Mouse (Mus musculus): ENCODE measurements at regions not wholly inside any gene's neighbourhood (a gene's known extent, or its start where the extent isn't known, plus 50 kb on each side); places are given as distances from the start of the nearest gene placed in this dataset.

GRCm38 (mm10) chr11:112204561-112204960, 577.5 kb upstream of the Sox9 start:
- no peak overlapping the region for H3K4me3 ChIP-seq
- no peaks in the 10 kb centered on the region for H3K36me3 ChIP-seq (replicated peaks)
- H3K27ac ChIP-seq (replicated peaks): no peak overlapping the region
- H3K9me3 ChIP-seq: no peaks in the 10 kb centered on the region
- H3K27me3 ChIP-seq (replicated peaks; ENCODE audit: low read depth, poor library complexity, severe bottlenecking): peaks cover 7% of the 10 kb centered on the region
- H3K4me1 ChIP-seq: peaks cover 7% of the 10 kb centered on the region
- 65% methylated on average over 2 of the region's 2 CpGs for WGBS
- DNase-seq (ENCODE audit: low spot score): no peak

DNA sequence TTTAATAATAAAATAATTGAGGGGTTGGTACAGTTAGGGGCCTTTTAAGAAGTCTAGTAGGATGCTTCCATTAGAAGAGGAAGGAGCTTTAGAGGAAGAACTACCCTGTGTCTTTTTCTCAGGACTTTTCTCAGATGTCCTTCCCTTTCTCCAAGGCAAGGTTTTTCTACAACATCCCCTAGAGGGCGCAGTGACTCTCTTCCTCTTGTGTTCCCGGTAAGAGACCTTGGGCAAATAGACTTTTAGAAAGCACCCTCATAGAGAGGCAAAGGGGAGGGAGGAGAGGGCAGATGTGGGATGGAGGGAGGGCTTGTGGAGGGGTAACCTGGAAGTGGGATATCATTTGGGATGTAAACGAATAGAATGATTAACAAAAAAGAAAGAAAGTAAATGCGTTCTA, 572.6 kb upstream of the Sox9 start:
- no peak overlapping the region for H3K4me3 ChIP-seq
- H3K9me3 ChIP-seq: no peaks in the 10 kb centered on the region
- peaks cover 2% of the 10 kb centered on the region for H3K4me1 ChIP-seq
- peaks cover 3% of the 10 kb centered on the region; the same call in 1 of the 2 replicates for H3K27me3 ChIP-seq (replicated peaks; ENCODE audit: low read depth, poor library complexity, severe bottlenecking)
- H3K27ac ChIP-seq (replicated peaks): no peak overlapping the region
- H3K36me3 ChIP-seq (replicated peaks): no peaks in the 10 kb centered on the region
- 30% methylated on average over 4 of the region's 4 CpGs for WGBS
- DNase-seq (ENCODE audit: low spot score): peak; percentile 51

DNA sequence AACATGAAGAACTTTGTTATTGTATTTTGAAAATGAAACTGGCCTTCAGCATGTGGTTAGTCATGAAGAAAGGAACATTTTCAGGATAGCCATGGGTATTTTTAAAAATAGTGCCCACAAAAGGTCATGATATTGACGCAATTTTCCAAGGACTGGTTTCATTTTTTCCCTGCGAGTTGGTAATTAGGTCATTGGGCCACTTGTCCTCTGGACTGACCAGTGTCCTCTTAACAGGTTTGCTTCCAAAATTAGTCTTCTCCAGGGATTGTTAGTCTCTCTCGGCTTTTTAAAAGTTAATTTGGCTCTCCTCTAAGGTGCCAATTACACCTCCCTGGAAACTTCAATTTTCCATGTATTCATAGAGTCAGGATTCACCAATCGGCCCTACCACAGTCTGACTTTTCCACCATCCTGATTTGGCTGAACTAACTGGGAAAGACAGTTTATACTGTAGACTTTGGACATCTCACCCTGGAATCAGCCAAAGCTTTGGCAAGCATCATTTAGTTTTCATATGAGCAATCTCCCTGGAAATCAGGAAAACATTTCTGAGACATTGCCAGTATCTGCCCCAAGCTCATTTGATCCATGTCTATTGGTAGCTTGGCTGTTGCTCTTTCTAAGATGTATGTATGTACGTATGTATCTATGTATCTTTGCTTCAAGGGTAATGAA, 562.8 kb upstream of the Sox9 start:
- Histone ChIP-seq H3K4me3 (no peak overlapping the region), H3K27ac (replicated peaks) (no peak overlapping the region), H3K4me1 (no peaks in the 10 kb centered on the region), H3K9me3 (no peaks in the 10 kb centered on the region), H3K27me3 (replicated peaks; ENCODE audit: low read depth, poor library complexity, severe bottlenecking) (no peaks in the 10 kb centered on the region), H3K36me3 (replicated peaks) (no peaks in the 10 kb centered on the region)
- 86% methylated on average over 5 of the region's 5 CpGs for WGBS
- no peak for DNase-seq (ENCODE audit: low spot score)

DNA sequence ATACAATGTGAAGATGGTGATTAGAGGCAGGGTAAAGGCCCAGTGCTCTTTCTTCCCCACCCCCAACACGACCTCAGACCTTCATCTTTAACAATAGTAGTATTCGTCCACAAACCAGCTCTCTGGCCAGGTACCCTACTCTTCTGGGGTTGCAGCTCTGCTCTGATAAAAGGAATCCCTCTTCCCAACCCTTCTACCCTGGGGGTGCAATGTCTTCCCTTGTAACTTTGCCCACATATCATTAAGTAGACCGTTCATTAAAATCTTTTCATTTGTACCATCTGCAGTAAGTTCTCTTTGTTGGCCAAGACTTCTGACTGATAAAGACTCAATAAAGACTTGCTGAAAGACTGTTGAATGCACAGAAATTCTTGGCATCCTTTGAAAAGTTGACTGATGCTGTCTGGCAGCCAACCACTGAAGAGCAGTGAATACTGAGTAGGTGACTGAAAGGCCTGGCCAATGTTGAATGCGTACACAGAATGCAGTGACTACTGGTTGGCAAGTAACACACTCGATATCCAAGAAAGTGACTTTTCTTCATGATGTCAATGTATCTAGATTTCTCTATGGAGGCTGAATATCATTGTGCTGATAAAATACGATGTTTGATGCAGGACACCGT, 547.4 kb upstream of the Sox9 start:
- H3K27me3 ChIP-seq (replicated peaks; ENCODE audit: low read depth, poor library complexity, severe bottlenecking): no peaks in the 10 kb centered on the region
- no peak overlapping the region for H3K4me3 ChIP-seq
- no peak for DNase-seq (ENCODE audit: low spot score)
- WGBS: 91% methylated on average over 7 of the region's 7 CpGs
- no peaks in the 10 kb centered on the region for H3K36me3 ChIP-seq (replicated peaks)
- H3K27ac ChIP-seq (replicated peaks): no peak overlapping the region
- no peaks in the 10 kb centered on the region for H3K9me3 ChIP-seq
- peaks cover 10% of the 10 kb centered on the region for H3K4me1 ChIP-seq

GRCm38 (mm10) chr11:112238960-112239884, 542.8 kb upstream of the Sox9 start:
- WGBS: 42% methylated on average over 19 of the region's 19 CpGs
- 0 out of 2 replicates have a peak overlapping the region, but pooled peaks have one; percentile 6 for H3K4me3 ChIP-seq
- peak overlapping the region; percentile 45; the same call in 1 of the 2 replicates for H3K27ac ChIP-seq (replicated peaks)
- peaks cover 15% of the 10 kb centered on the region for H3K4me1 ChIP-seq
- no peaks in the 10 kb centered on the region for H3K9me3 ChIP-seq
- DNase-seq (ENCODE audit: low spot score): peak; percentile 66
- H3K27me3 ChIP-seq (replicated peaks; ENCODE audit: low read depth, poor library complexity, severe bottlenecking): no peaks in the 10 kb centered on the region
- no peaks in the 10 kb centered on the region for H3K36me3 ChIP-seq (replicated peaks)

DNA sequence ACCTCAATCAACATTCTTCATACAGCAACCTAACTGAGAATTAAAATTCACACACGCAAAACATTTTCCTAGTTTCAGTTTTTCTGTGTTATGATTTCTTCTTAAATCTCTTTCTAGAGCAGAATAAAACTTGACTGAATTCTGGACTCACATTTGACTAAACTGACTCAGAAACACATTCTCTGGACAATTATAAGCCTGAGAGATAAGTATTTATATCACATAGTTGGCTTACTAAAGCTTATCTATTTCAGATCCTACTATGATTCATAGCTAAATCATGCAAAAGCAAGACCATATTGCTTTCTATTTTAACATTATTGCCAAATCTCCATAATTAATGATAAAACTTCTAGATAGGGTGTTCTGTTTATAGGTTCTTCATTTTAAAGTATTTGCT, 529.5 kb upstream of the Sox9 start:
- Histone ChIP-seq H3K36me3 (replicated peaks) (no peaks in the 10 kb centered on the region), H3K9me3 (no peaks in the 10 kb centered on the region), H3K27ac (replicated peaks) (no peak overlapping the region), H3K4me1 (no peaks in the 10 kb centered on the region), H3K27me3 (replicated peaks; ENCODE audit: low read depth, poor library complexity, severe bottlenecking) (no peaks in the 10 kb centered on the region), H3K4me3 (no peak overlapping the region)
- DNase-seq (ENCODE audit: low spot score): no peak
- 95% methylated on average over 1 of the region's 1 CpGs for WGBS

- H3K4me3 ChIP-seq: no peak overlapping the region
- H3K27me3 ChIP-seq (replicated peaks; ENCODE audit: low read depth, poor library complexity, severe bottlenecking): no peaks in the 10 kb centered on the region
- DNase-seq (ENCODE audit: low spot score): no peak
- no peaks in the 10 kb centered on the region for H3K9me3 ChIP-seq
- H3K36me3 ChIP-seq (replicated peaks): no peaks in the 10 kb centered on the region
- WGBS: 93% methylated on average over 3 of the region's 3 CpGs
- no peak overlapping the region for H3K27ac ChIP-seq (replicated peaks)
- H3K4me1 ChIP-seq: no peaks in the 10 kb centered on the region
Observed at GRCm38 (mm10) chr11:112253061-112253460, 529.0 kb upstream of the Sox9 start.

DNA sequence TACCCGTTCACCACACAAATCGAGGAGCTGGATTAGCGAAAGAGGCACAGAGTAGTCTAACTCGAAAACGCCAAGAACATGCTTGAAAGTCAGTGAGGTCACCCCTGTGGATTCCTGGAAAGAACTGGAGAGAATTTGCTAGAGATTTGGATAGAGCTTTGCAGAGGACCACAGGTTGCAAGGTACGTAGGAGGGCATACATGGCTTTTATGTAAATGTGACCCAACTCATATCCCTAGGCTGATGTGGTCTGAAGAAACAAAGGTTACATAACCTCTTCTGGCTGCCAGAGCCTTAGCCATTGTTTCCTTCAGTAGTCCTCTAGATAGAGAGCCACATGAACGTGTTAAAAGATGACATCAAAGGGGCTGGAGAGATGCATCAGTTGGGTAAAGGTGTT, 525.7 kb upstream of the Sox9 start:
- H3K36me3 ChIP-seq (replicated peaks): no peaks in the 10 kb centered on the region
- H3K9me3 ChIP-seq: no peaks in the 10 kb centered on the region
- H3K27me3 ChIP-seq (replicated peaks; ENCODE audit: low read depth, poor library complexity, severe bottlenecking): no peaks in the 10 kb centered on the region
- H3K27ac ChIP-seq (replicated peaks): no peak overlapping the region
- no peak overlapping the region for H3K4me3 ChIP-seq
- DNase-seq (ENCODE audit: low spot score): no peak
- 89% methylated on average over 7 of the region's 7 CpGs for WGBS
- no peaks in the 10 kb centered on the region for H3K4me1 ChIP-seq

DNA sequence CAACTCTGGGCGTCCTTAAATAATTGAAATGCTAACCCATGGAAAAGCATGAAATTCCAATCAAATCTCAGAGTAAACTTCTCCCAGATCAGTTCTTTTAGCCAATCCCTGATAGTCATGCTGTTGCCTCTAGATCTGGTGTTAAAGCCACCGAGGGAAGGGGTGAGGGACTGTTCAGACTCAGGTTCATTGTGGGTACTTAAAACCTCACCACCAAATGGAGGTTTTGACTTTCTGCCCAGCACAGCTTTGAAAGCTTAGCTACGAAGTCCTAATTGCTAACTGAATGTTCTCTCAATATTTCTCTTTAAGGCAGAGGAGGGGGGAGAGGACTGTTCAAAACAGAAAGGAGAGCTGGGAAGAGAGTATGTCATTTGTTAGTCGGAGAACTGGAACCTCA, 517.9 kb upstream of the Sox9 start:
- H3K4me3 ChIP-seq: no peak overlapping the region
- H3K27ac ChIP-seq (replicated peaks): no peak overlapping the region
- H3K9me3 ChIP-seq: no peaks in the 10 kb centered on the region
- no peaks in the 10 kb centered on the region for H3K27me3 ChIP-seq (replicated peaks; ENCODE audit: low read depth, poor library complexity, severe bottlenecking)
- no peak for DNase-seq (ENCODE audit: low spot score)
- no peaks in the 10 kb centered on the region for H3K4me1 ChIP-seq
- no peaks in the 10 kb centered on the region for H3K36me3 ChIP-seq (replicated peaks)
- 73% methylated on average over 4 of the region's 4 CpGs for WGBS

- H3K27ac ChIP-seq (replicated peaks): no peak overlapping the region
- no peaks in the 10 kb centered on the region for H3K9me3 ChIP-seq
- H3K4me3 ChIP-seq: no peak overlapping the region
- H3K27me3 ChIP-seq (replicated peaks; ENCODE audit: low read depth, poor library complexity, severe bottlenecking): no peaks in the 10 kb centered on the region
- H3K36me3 ChIP-seq (replicated peaks): no peaks in the 10 kb centered on the region
- DNase-seq (ENCODE audit: low spot score): no peak
- 89% methylated on average over 5 of the region's 5 CpGs for WGBS
- no peaks in the 10 kb centered on the region for H3K4me1 ChIP-seq
Observed at GRCm38 (mm10) chr11:112270911-112271310, 511.1 kb upstream of the Sox9 start.

DNA sequence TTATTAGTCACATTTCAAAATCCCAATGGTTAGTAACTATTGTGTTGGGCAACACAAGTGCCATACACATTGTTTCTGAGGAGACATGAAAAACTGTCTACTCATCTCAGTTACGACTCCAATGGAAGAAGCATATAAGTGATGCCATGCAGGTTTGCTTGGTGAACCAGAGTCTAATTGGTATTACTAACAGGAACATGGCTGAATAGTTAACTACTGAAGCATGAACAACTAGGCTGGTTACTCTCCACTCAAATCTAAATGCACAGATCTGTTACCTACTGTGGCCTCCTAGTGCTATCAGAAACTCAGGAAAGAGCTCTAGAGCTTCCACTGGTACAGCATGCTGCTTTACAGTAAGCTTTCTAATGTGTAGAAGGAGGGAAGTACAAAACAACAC, 503.5 kb upstream of the Sox9 start:
- Histone ChIP-seq H3K27ac (replicated peaks) (no peak overlapping the region), H3K27me3 (replicated peaks; ENCODE audit: low read depth, poor library complexity, severe bottlenecking) (no peaks in the 10 kb centered on the region), H3K36me3 (replicated peaks) (no peaks in the 10 kb centered on the region), H3K9me3 (no peaks in the 10 kb centered on the region), H3K4me3 (no peak overlapping the region), H3K4me1 (peaks cover 7% of the 10 kb centered on the region)
- no peak for DNase-seq (ENCODE audit: low spot score)
- WGBS: 88% methylated on average over 1 of the region's 1 CpGs

GRCm38 (mm10) chr11:112282911-112283310, 499.1 kb upstream of the Sox9 start:
- H3K27me3 ChIP-seq (replicated peaks; ENCODE audit: low read depth, poor library complexity, severe bottlenecking): no peaks in the 10 kb centered on the region
- H3K4me3 ChIP-seq: no peak overlapping the region
- H3K27ac ChIP-seq (replicated peaks): no peak overlapping the region
- H3K4me1 ChIP-seq: peaks cover 8% of the 10 kb centered on the region
- WGBS: 39% methylated on average over 7 of the region's 7 CpGs
- H3K36me3 ChIP-seq (replicated peaks): no peaks in the 10 kb centered on the region
- no peaks in the 10 kb centered on the region for H3K9me3 ChIP-seq
- peak; percentile 33 for DNase-seq (ENCODE audit: low spot score)

Measured in embryonic facial prominence, embryonic 10.5 days (tissue).